Mouse (Mus musculus): Measurements from ENCODE around the gene Glipr2.

- TF ChIP-seq CTCF (IDR thresholded peaks at IDR 0.05; ENCODE audit: extremely low read depth, insufficient read depth, insufficient read length, insufficient replicate concordance), result no peak
- no peak for TF ChIP-seq POLR2A (IDR thresholded peaks at IDR 0.05; ENCODE audit: low read depth, low read length)
Measured at GRCm38 (mm10) chr4:43964326-43964833, 7.2 kb downstream of the Glipr2 start.
